Mouse (Mus musculus): Measurements from ENCODE around the gene Syde2. TPM values are rescaled to one million over a fixed set of nuclear protein-coding genes. Genes with fewer than 3 reads are reported as not detected.

Syde2 gene
- polyA plus RNA-seq (2012; rRNA removed), result 1.2 and 1.3 TPM in 2 replicates

DNA sequence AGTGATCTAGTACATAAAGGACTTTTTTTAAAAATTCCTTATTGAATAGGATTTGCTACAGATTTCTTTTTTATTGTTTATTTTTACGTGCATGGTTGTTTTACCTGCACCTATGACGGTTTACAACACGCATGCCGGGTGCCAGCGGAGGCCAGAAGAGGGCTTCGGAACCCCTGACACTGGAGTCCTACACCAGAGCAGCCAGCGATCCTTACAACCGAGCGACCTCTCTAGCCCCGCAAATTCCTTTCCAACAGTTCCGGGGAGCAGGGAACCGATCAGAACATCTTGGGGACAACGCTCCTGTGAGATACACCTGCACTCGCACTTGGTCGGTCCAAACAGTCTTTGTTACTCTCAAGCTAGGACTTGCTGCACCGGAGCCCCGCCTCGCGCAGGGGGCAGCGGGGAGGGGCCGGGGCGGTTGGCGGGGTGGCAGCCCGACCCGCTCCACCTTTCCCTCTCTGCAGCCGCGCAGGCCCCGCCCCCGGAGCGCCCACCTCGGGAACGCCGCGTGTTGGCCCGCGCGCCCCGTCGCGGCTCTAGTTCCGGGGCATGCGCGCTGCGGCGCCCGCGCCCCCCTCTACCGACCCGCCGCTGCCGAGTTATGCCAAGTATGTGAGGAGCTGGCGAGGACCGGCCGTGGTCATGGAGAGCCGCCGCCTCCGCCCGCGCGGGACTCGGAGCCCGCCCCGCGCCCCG is at the start of gene Syde2:
Gene Syde2, plus strand, starts transcription at position 603 of the 702 bp plus-strand sequence.
- Histone ChIP-seq H3K4me3 (replicated peaks; ENCODE audit: insufficient read depth, low read depth, low read length) (peak within 1 kb of the TSS; percentile 54), H3K27me3 (ENCODE audit: control insufficient read depth, insufficient read depth, low read length) (peaks cover 1% of the 10 kb centered on the region; the same call in 1 of the 2 replicates), H3K4me1 (ENCODE audit: control insufficient read depth, insufficient read depth, low read length) (0 out of 2 replicates have a peak, but pooled peaks cover 2% of the 10 kb centered on the region), H3K27ac (ENCODE audit: insufficient read depth, low read length) (no peak within 1 kb of the TSS)
- TF ChIP-seq CTCF (IDR thresholded peaks at IDR 0.05; ENCODE audit: borderline replicate concordance, insufficient read depth, low read depth, low read length), result no peak
- no peak for TF ChIP-seq POLR2A (IDR thresholded peaks at IDR 0.05; ENCODE audit: borderline replicate concordance, insufficient read depth, low read length)
- DNase-seq, result peak; percentile 25 to 33
- under 1% methylated on average over 65 of the region's 65 CpGs for WGBS

DNA sequence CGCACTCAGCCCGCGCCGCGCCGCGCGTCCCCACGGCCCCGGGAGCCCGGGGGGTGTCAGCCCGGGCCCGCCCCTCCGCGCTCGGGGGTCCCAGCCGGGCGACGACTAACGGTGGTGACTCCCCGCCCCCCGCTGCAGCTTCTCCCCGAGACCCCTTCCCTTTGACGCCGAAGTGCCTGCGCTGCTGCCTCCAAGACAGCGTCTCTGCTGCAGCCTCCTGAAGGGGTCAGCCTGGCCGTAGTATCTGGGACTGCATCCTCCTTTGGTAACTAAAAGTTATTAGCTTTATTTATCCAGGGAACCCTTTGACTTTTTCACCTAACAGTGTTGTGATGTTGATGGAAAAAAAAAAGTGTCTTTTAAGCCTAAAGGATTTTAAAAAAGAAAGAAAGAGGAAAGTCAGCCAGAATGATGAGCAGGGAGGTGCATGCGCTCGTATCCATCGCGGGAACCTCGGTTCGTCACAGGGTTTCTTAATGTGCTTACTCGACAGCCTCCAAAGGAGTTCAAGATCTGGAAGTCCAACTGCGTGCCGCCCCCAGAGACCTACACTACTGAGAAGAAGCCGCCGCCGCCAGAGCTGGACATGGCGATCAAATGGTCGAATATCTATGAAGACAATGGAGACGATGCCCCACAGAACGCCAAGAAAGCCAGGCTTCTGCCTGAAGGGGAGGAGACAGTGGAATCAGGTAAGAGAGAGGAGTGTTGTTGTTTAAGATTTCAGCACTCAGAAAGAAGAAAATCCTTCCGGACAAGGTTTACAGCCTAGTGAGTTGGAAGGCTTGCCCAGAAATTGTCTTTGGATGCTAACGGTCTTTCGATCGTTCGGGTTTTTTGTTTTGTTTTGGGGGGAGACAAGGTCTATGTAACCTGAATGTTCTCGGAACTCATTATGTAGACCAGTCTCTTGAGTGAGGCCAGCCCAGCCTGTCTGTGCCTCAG is 49.0 kb upstream of the Syde2 start:
- no peak for DNase-seq
- 13% methylated on average over 50 of the region's 50 CpGs for WGBS
- TF ChIP-seq CTCF (IDR thresholded peaks at IDR 0.05; ENCODE audit: borderline replicate concordance, insufficient read depth, low read depth, low read length), result no peak
- no peak for TF ChIP-seq POLR2A (IDR thresholded peaks at IDR 0.05; ENCODE audit: borderline replicate concordance, insufficient read depth, low read length)
- no peaks in the 10 kb centered on the region for H3K27me3 ChIP-seq (ENCODE audit: control insufficient read depth, insufficient read depth, low read length)
- peaks cover 9% of the 10 kb centered on the region for H3K4me1 ChIP-seq (ENCODE audit: control insufficient read depth, insufficient read depth, low read length)
- H3K27ac ChIP-seq (ENCODE audit: insufficient read depth, low read length), result no peak overlapping the region
- H3K4me3 ChIP-seq (replicated peaks; ENCODE audit: insufficient read depth, low read depth, low read length), result peak overlapping the region; percentile 65

DNA sequence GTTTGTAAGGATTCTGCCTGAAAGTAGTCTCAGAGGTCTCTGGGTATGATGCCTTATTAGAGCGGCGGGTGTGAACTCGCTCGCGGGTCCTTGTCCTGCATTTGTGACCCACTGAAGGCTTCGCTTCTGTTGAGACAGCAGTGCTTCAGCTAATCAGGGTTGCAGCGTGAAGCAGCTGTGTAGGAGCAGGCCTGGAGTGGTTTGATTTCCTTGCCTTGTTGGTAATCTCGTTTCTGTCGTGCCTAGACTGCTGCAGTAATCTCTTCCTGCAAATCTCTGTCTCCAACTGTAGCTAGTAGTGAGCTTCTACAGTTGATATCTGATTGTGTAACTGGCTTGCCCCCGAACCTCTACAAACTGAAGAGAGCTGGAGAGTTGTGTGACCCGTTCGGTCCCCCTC is 48.3 kb upstream of the Syde2 start:
- Histone ChIP-seq H3K27ac (ENCODE audit: insufficient read depth, low read length) (no peak overlapping the region), H3K27me3 (ENCODE audit: control insufficient read depth, insufficient read depth, low read length) (no peaks in the 10 kb centered on the region), H3K4me3 (replicated peaks; ENCODE audit: insufficient read depth, low read depth, low read length) (peak overlapping the region; percentile 39), H3K4me1 (ENCODE audit: control insufficient read depth, insufficient read depth, low read length) (peaks cover 9% of the 10 kb centered on the region)
- TF ChIP-seq CTCF (IDR thresholded peaks at IDR 0.05; ENCODE audit: borderline replicate concordance, insufficient read depth, low read depth, low read length) (no peak), POLR2A (IDR thresholded peaks at IDR 0.05; ENCODE audit: borderline replicate concordance, insufficient read depth, low read length) (no peak)
- no peak for DNase-seq
- 76% methylated on average over 12 of the region's 12 CpGs for WGBS

DNA sequence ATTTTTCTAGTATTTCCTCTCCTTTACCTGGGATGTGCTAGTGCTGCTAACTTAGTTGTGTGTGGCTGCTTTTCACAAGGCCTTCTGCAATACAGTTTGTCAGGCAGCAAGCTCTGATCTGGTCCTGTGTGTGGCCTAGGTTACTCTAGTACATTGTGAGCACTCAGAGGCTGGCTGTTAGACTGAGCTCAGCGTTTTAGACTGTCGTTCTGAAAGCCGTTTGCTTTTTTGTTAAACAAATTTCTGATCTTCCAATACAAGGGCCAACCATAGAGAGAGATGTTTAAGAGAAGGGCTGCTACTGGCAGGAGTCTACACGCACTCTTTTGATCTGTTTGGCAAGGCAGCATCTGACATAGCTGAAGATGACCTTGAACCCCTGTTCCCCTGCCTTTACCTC is 47.7 kb upstream of the Syde2 start:
- DNase-seq, result no peak
- TF ChIP-seq POLR2A (IDR thresholded peaks at IDR 0.05; ENCODE audit: borderline replicate concordance, insufficient read depth, low read length), result no peak
- TF ChIP-seq CTCF (IDR thresholded peaks at IDR 0.05; ENCODE audit: borderline replicate concordance, insufficient read depth, low read depth, low read length), result no peak
- H3K4me1 ChIP-seq (ENCODE audit: control insufficient read depth, insufficient read depth, low read length), result peaks cover 9% of the 10 kb centered on the region
- no peak overlapping the region for H3K4me3 ChIP-seq (replicated peaks; ENCODE audit: insufficient read depth, low read depth, low read length)
- H3K27me3 ChIP-seq (ENCODE audit: control insufficient read depth, insufficient read depth, low read length), result no peaks in the 10 kb centered on the region
- no peak overlapping the region for H3K27ac ChIP-seq (ENCODE audit: insufficient read depth, low read length)
- 76% methylated on average over 4 of the region's 4 CpGs for WGBS

DNA sequence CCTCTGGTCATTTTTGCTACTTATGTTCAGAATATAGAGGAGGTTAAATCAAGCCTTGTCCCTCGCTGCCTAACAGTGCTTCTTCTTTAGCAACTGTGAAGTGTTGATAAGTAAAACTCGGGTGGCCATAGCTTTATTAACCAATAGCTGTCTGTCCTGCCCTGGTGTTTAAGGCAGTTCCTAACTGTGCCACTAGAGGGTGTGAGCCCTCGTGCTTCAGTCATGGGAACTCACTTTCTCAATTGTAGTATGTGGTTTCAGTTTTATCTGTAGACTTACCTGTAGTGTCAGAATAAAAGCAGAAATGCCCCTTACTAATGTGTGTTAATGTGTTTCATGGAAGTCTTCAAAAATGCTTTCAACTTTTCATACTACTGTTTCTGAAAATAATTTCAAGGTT is 45.7 kb upstream of the Syde2 start:
- Histone ChIP-seq H3K4me1 (ENCODE audit: control insufficient read depth, insufficient read depth, low read length) (peaks cover 9% of the 10 kb centered on the region), H3K27ac (ENCODE audit: insufficient read depth, low read length) (no peak overlapping the region), H3K4me3 (replicated peaks; ENCODE audit: insufficient read depth, low read depth, low read length) (no peak overlapping the region), H3K27me3 (ENCODE audit: control insufficient read depth, insufficient read depth, low read length) (no peaks in the 10 kb centered on the region)
- TF ChIP-seq POLR2A (IDR thresholded peaks at IDR 0.05; ENCODE audit: borderline replicate concordance, insufficient read depth, low read length) (no peak), CTCF (IDR thresholded peaks at IDR 0.05; ENCODE audit: borderline replicate concordance, insufficient read depth, low read depth, low read length) (peak; percentile 74)
- peak; percentile 44 to 54 for DNase-seq
- 9% methylated on average over 3 of the region's 3 CpGs for WGBS

DNA sequence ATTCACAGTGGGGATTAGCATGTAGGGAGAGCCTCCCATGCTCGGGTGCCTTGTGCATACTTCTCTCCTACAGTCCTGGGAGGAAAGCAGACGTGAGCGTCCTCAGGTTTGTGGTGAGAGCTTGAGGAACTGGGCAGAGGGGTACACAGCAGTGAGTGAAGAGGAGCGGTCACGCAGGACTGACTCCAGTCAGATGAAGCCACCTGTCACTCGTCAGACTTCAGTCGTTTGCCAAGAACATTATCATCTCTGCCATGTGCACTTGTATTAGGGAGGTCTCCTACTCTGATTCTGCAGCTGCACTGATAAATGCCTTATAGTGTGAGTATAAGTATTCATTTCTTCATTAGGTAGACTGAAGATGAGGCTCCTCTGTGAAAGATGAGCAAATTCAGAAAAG is 43.3 kb upstream of the Syde2 start:
- Histone ChIP-seq H3K27me3 (ENCODE audit: control insufficient read depth, insufficient read depth, low read length) (no peaks in the 10 kb centered on the region), H3K4me1 (ENCODE audit: control insufficient read depth, insufficient read depth, low read length) (peaks cover 6% of the 10 kb centered on the region), H3K4me3 (replicated peaks; ENCODE audit: insufficient read depth, low read depth, low read length) (no peak overlapping the region), H3K27ac (ENCODE audit: insufficient read depth, low read length) (no peak overlapping the region)
- 21% methylated on average over 7 of the region's 7 CpGs for WGBS
- no peak for TF ChIP-seq POLR2A (IDR thresholded peaks at IDR 0.05; ENCODE audit: borderline replicate concordance, insufficient read depth, low read length)
- TF ChIP-seq CTCF (IDR thresholded peaks at IDR 0.05; ENCODE audit: borderline replicate concordance, insufficient read depth, low read depth, low read length), result no peak
- no peak for DNase-seq

DNA sequence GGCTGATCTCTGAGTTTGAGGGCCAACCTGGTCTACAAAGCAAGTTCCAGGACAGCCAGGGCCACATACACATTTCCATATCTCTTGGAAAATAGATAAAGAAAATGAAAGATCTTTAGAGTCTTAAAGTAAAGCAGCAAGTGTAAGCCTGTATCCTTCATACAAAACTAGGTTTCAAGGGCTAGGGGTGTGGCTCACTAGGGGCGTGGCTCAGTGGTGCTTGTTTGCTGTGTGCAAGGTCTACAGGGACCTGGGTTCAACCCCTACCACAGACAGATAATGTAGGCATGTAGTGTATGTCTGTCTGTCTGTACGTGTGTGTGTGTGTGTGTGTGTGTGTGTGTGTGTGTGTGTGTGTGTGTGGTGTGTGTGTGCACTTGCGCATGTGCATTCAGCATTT is 41.8 kb upstream of the Syde2 start:
- H3K4me3 ChIP-seq (replicated peaks; ENCODE audit: insufficient read depth, low read depth, low read length), result no peak overlapping the region
- no peaks in the 10 kb centered on the region for H3K27me3 ChIP-seq (ENCODE audit: control insufficient read depth, insufficient read depth, low read length)
- TF ChIP-seq POLR2A (IDR thresholded peaks at IDR 0.05; ENCODE audit: borderline replicate concordance, insufficient read depth, low read length) (no peak), CTCF (IDR thresholded peaks at IDR 0.05; ENCODE audit: borderline replicate concordance, insufficient read depth, low read depth, low read length) (no peak)
- no peak overlapping the region for H3K27ac ChIP-seq (ENCODE audit: insufficient read depth, low read length)
- 92% methylated on average over 3 of the region's 3 CpGs for WGBS
- DNase-seq, result no peak
- H3K4me1 ChIP-seq (ENCODE audit: control insufficient read depth, insufficient read depth, low read length), result no peaks in the 10 kb centered on the region; the same call in 1 of the 2 replicates

Measured in cerebellum, adult 2 months (tissue).